21 mouse cellular contexts compared by ENCODE assay signal in genomic region chr5:125727936-125728335, GRCm38 (mm10).
DNase-seq lines count a peak whose midpoint lies in the region; TF ChIP-seq lines count a peak whose summit lies in the region.
"Had no signal": no experiment of that assay in that cellular context is flagged by ENCODE, and none has a peak within 500 bp of the region (broad histone marks: within the 10 kb centered on the region; RNA-seq: fewer than 3 reads in every experiment).

No protein-coding gene starts in this region.

- DNase-seq in embryo, embryonic 11.5 days (ENCODE audit: low read depth, low spot score): peak; percentile 11
- DNase-seq in embryo, embryonic 10.5 days (ENCODE audit: low spot score): no peak
- DNase-seq in left cerebral cortex, adult 2 months (ENCODE audit: extremely low spot score in 1 of 2, low spot score in 2 of 2): no peak
- no peak for DNase-seq in left cerebral cortex, postnatal 36 days (ENCODE audit: low spot score in 2 of 2)
- peak; percentile 16 for DNase-seq in testis, postnatal 14 days (ENCODE audit: low spot score)
- no peak for DNase-seq in testis, postnatal 10 days (ENCODE audit: low spot score)
- DNase-seq in mesoderm, embryonic 11.5 days (ENCODE audit: low read depth, low spot score): peak; percentile 54
- no peak for DNase-seq in adrenal gland, postnatal 36 days
- DNase-seq: adrenal gland, adult 8-10 months; adrenal gland, postnatal 14 days; B cell, adult 2 months; cerebellum, adult 11 months; cerebellum, adult 18-20 months; cerebellum, adult 8-10 months; cerebellum, adult 9-11 months; cerebellum, postnatal 25 days had no signal

- intact Hi-C loops in left cerebral cortex, adult 2 months (cut with DNase I): no loop called here
- intact Hi-C loops in left cerebral cortex, postnatal 36 days (cut with DNase I): no loop called here

- H3K27ac ChIP-seq in left cerebral cortex, adult 2 months: peak overlapping the region; percentile 66
- H3K27ac ChIP-seq: embryonic facial prominence, embryonic 13.5 days; embryonic facial prominence, embryonic 15.5 days; forebrain, embryonic 10.5 days; forebrain, embryonic 12.5 days had no signal

- no peak for TF ChIP-seq CTCF in left cerebral cortex, adult 2 months (IDR thresholded peaks at IDR 0.05)

- no peak overlapping the region for H3K4me3 ChIP-seq in left cerebral cortex, adult 2 months
- H3K4me3 ChIP-seq: embryonic facial prominence, embryonic 13.5 days; embryonic facial prominence, embryonic 15.5 days; erythroblast, embryonic 14.5 days; forebrain, embryonic 10.5 days; forebrain, embryonic 12.5 days had no signal

Comparison
In these comparisons a context has a peak if more than half of its experiments do, and no peak if none do; other contexts are left out.
1. DNase-seq: peak in embryo, embryonic 11.5 days (single experiment), testis, postnatal 14 days (single experiment) and mesoderm, embryonic 11.5 days (single experiment); none in embryo, embryonic 10.5 days (single experiment), left cerebral cortex, adult 2 months (0 of 2), left cerebral cortex, postnatal 36 days (0 of 2), testis, postnatal 10 days (single experiment) and adrenal gland, postnatal 36 days (0 of 2).